Mouse (Mus musculus) hindbrain, embryonic 16.5 days (tissue): Measurements from ENCODE around the gene Nck1. TPM values are rescaled to one million over a fixed set of nuclear protein-coding genes. Genes with fewer than 3 reads are reported as not detected.
A peak's percentile ranks its signal among the peaks of the same experiment; 100 is the strongest.

ENCODE experiments used
- ATAC-seq: fragments of 200-750 bp; cut with Nextera tagmentation; 2 replicates; pipeline ENCODE4 v1.8.0; 2017; ENCODE audit warnings: moderate TSS enrichment, moderate library complexity
- H3K27ac ChIP-seq: fragments of 300-500 bp; sonication (generic); 2 replicates; pipeline ENCODE4 v1.5.1; 2014; ENCODE audit warnings: low read depth, mild to moderate bottlenecking, control low read depth, low read length, moderate library complexity
- H3K27me3 ChIP-seq: fragments of 300-500 bp; sonication (generic); replicated peaks from 2 replicates; pipeline ENCODE4 v1.6.1; 2014; ENCODE audit warnings: low read length; ENCODE audit not compliant: control insufficient read depth, insufficient read depth
- H3K36me3 ChIP-seq: fragments of 300-500 bp; sonication (generic); 2 replicates; pipeline ENCODE4 v1.6.1; 2014; ENCODE audit warnings: mild to moderate bottlenecking, low read length, moderate library complexity, mixed read lengths; ENCODE audit not compliant: control insufficient read depth, insufficient read depth
- H3K4me1 ChIP-seq: fragments of 300-500 bp; sonication (generic); 2 replicates; pipeline ENCODE4 v1.6.1; 2014; ENCODE audit warnings: low read depth, low read length; ENCODE audit not compliant: control insufficient read depth, insufficient read depth
- H3K4me2 ChIP-seq: fragments of 300-500 bp; sonication (generic); 2 replicates; pipeline ENCODE4 v1.6.1; 2014; ENCODE audit warnings: mild to moderate bottlenecking, low read length, control low read depth, moderate library complexity
- H3K4me3 ChIP-seq: fragments of 300-500 bp; sonication (generic); 2 replicates; pipeline ENCODE4 v1.5.1; 2014; ENCODE audit warnings: mild to moderate bottlenecking, low read length, control low read depth, moderate library complexity
- H3K9ac ChIP-seq: fragments of 300-500 bp; sonication (generic); 2 replicates; pipeline ENCODE4 v1.6.1; 2014; ENCODE audit warnings: low read depth, mild to moderate bottlenecking, control low read depth, low read length, moderate library complexity
- H3K9me3 ChIP-seq: fragments of 300-500 bp; sonication (generic); 2 replicates; pipeline ENCODE4 v1.6.1; 2014; ENCODE audit warnings: mild to moderate bottlenecking, low read length, moderate library complexity; ENCODE audit not compliant: control insufficient read depth
- WGBS: fragments of 180-500 bp; shearing (Covaris S2); extraction: QIAGEN DNeasy Blood & Tissue Kit; methylation state at CpG from one replicate; pipeline ENCODE4 v1.1.7; 2014; 5-methylcytosine and 5-hydroxymethylcytosine counted together
- polyA plus RNA-seq: library from polyadenylated mRNA; unstranded; fragments of >200 nt; fragmentation: Nextera tagmentation; extraction: Ambion mirVana; gene quantifications from 2 replicates; pipeline ENCODE4 v1.2.1, GENCODE M21; 2015

Gene Nck1
- polyA plus RNA-seq, 1 experiment from 2014 or later: 60.3 TPM

GRCm38 (mm10) chr9:100544948-100545714 lies 803 bp downstream of the Nck1 start:
- peak overlapping the region; percentile 85 for H3K27ac ChIP-seq
- ATAC-seq: no peak; the same call in 1 of the 2 replicates
- WGBS: under 1% methylated on average over 36 of the region's 38 CpGs
- peak overlapping the region; percentile 93 for H3K9ac ChIP-seq
- peaks cover 9% of the 10 kb centered on the region for H3K36me3 ChIP-seq
- H3K9me3 ChIP-seq: peaks cover 10% of the 10 kb centered on the region
- H3K27me3 ChIP-seq: no peaks in the 10 kb centered on the region
- peaks cover 17% of the 10 kb centered on the region for H3K4me1 ChIP-seq
- H3K4me2 ChIP-seq: peak overlapping the region; percentile 90
- peak overlapping the region; percentile 97 for H3K4me3 ChIP-seq

GRCm38 (mm10) chr9:100535618-100536262 lies 10.2 kb downstream of the Nck1 start:
- no peaks in the 10 kb centered on the region for H3K4me1 ChIP-seq
- ATAC-seq: no peak
- H3K4me3 ChIP-seq: no peak overlapping the region
- no peaks in the 10 kb centered on the region for H3K9me3 ChIP-seq
- WGBS: 92% methylated on average over 2 of the region's 2 CpGs
- H3K36me3 ChIP-seq: no peaks in the 10 kb centered on the region
- H3K27me3 ChIP-seq: no peaks in the 10 kb centered on the region
- H3K4me2 ChIP-seq: no peak overlapping the region
- H3K9ac ChIP-seq: no peak overlapping the region
- H3K27ac ChIP-seq: no peak overlapping the region

GRCm38 (mm10) chr9:100534686-100535085 lies 11.2 kb downstream of the Nck1 start:
- no peaks in the 10 kb centered on the region for H3K36me3 ChIP-seq
- 93% methylated on average over 3 of the region's 3 CpGs for WGBS
- no peak overlapping the region for H3K9ac ChIP-seq
- H3K9me3 ChIP-seq: no peaks in the 10 kb centered on the region
- H3K4me1 ChIP-seq: no peaks in the 10 kb centered on the region
- no peaks in the 10 kb centered on the region for H3K27me3 ChIP-seq
- H3K27ac ChIP-seq: no peak overlapping the region
- ATAC-seq: no peak
- H3K4me2 ChIP-seq: no peak overlapping the region
- H3K4me3 ChIP-seq: no peak overlapping the region

GRCm38 (mm10) chr9:100532847-100533505 lies 13.0 kb downstream of the Nck1 start:
- H3K4me3 ChIP-seq: no peak overlapping the region
- H3K4me2 ChIP-seq: no peak overlapping the region
- no peak for ATAC-seq
- no peak overlapping the region for H3K27ac ChIP-seq
- H3K36me3 ChIP-seq: no peaks in the 10 kb centered on the region
- H3K4me1 ChIP-seq: no peaks in the 10 kb centered on the region
- H3K9me3 ChIP-seq: no peaks in the 10 kb centered on the region
- no peak overlapping the region for H3K9ac ChIP-seq
- H3K27me3 ChIP-seq: no peaks in the 10 kb centered on the region
- WGBS: 82% methylated on average over 3 of the region's 3 CpGs

- Histone ChIP-seq H3K9me3 (no peaks in the 10 kb centered on the region), H3K4me3 (no peak overlapping the region), H3K27ac (no peak overlapping the region), H3K27me3 (no peaks in the 10 kb centered on the region), H3K4me1 (no peaks in the 10 kb centered on the region), H3K36me3 (no peaks in the 10 kb centered on the region), H3K9ac (no peak overlapping the region), H3K4me2 (no peak overlapping the region)
- WGBS: 76% methylated on average over 1 of the region's 1 CpGs
- ATAC-seq: no peak
Observed at GRCm38 (mm10) chr9:100531296-100531695, 14.6 kb downstream of the Nck1 start.

GRCm38 (mm10) chr9:100525225-100525624 lies 20.7 kb downstream of the Nck1 start:
- Histone ChIP-seq H3K4me2 (no peak overlapping the region), H3K9ac (no peak overlapping the region), H3K9me3 (no peaks in the 10 kb centered on the region), H3K27ac (no peak overlapping the region), H3K36me3 (no peaks in the 10 kb centered on the region), H3K27me3 (no peaks in the 10 kb centered on the region), H3K4me1 (no peaks in the 10 kb centered on the region), H3K4me3 (no peak overlapping the region)
- no peak for ATAC-seq
- 91% methylated on average over 2 of the region's 2 CpGs for WGBS

- no peak for ATAC-seq
- 70% methylated on average over 2 of the region's 2 CpGs for WGBS
- H3K36me3 ChIP-seq: no peaks in the 10 kb centered on the region
Observed at GRCm38 (mm10) chr9:100522029-100522428, 23.9 kb downstream of the Nck1 start.

GRCm38 (mm10) chr9:100520586-100520985 lies 25.3 kb downstream of the Nck1 start:
- Histone ChIP-seq H3K9ac (no peak overlapping the region), H3K27me3 (no peaks in the 10 kb centered on the region), H3K4me1 (no peaks in the 10 kb centered on the region), H3K4me2 (no peak overlapping the region), H3K36me3 (no peaks in the 10 kb centered on the region), H3K9me3 (no peaks in the 10 kb centered on the region), H3K4me3 (no peak overlapping the region), H3K27ac (no peak overlapping the region)
- no peak for ATAC-seq
- 8% methylated on average over 2 of the region's 2 CpGs for whole genome bisulfite sequencing

More at GRCm38 (mm10) chr9:100522029-100522428, 23.9 kb downstream of the Nck1 start:
- Histone ChIP-seq H3K4me1 (no peaks in the 10 kb centered on the region), H3K4me3 (no peak overlapping the region), H3K9ac (no peak overlapping the region), H3K27me3 (no peaks in the 10 kb centered on the region), H3K27ac (no peak overlapping the region), H3K9me3 (no peaks in the 10 kb centered on the region), H3K4me2 (no peak overlapping the region)

- Histone ChIP-seq H3K36me3 (no peaks in the 10 kb centered on the region), H3K4me2 (no peak overlapping the region), H3K4me3 (no peak overlapping the region), H3K27me3 (no peaks in the 10 kb centered on the region), H3K4me1 (no peaks in the 10 kb centered on the region), H3K9ac (no peak overlapping the region), H3K9me3 (no peaks in the 10 kb centered on the region), H3K27ac (no peak overlapping the region)
- WGBS: 93% methylated on average over 3 of the region's 3 CpGs
- no peak for ATAC-seq
Observed at GRCm38 (mm10) chr9:100520012-100520411, 25.9 kb downstream of the Nck1 start.
